Mouse (Mus musculus) heart, embryonic 14.5 days (tissue): ENCODE measurements around the gene Spg11. TPM values are rescaled to one million over a fixed set of nuclear protein-coding genes. Genes with fewer than 3 reads are reported as not detected.

Experiments used
- ATAC-seq: fragments of 200-750 bp; cut with Nextera tagmentation; 2 replicates; pipeline ENCODE4 v1.8.0; 2017; ENCODE audit warnings: low read depth, moderate TSS enrichment; ENCODE audit not compliant: insufficient number of reproducible peaks, insufficient read depth, low FRiP score
- H3K27ac ChIP-seq, 2 experiments: fragments of 200-500 bp in 1 of 2; fragments of 300-500 bp in 1 of 2; sonication (generic) in 1 of 2; replicated peaks in 1 of 2; 2 replicates each; pipeline ENCODE4 v1.5.1; 2012 to 2014; ENCODE audit warnings: low read depth in 2 of 2, low read length in 2 of 2, control low read depth in 1 of 2, mild to moderate bottlenecking in 1 of 2, mixed read lengths in 1 of 2; ENCODE audit not compliant: control insufficient read depth in 1 of 2, insufficient read depth in 1 of 2
- H3K27me3 ChIP-seq: fragments of 300-500 bp; sonication (generic); 2 replicates; pipeline ENCODE4 v1.6.1; 2014; ENCODE audit warnings: mild to moderate bottlenecking, low read length, control low read depth; ENCODE audit not compliant: control insufficient read depth, insufficient read depth
- H3K36me3 ChIP-seq: fragments of 300-500 bp; sonication (generic); 2 replicates; pipeline ENCODE4 v1.6.1; 2014; ENCODE audit warnings: mild to moderate bottlenecking, control low read depth, low read length, mixed read lengths; ENCODE audit not compliant: control insufficient read depth, insufficient read depth
- H3K4me1 ChIP-seq, 2 experiments: fragments of 200-500 bp in 1 of 2; fragments of 300-500 bp in 1 of 2; sonication (generic) in 1 of 2; 2 replicates each; pipeline ENCODE4 v1.6.1; 2012 to 2014; ENCODE audit warnings: low read length in 2 of 2, control low read depth in 1 of 2, mixed read lengths in 1 of 2; ENCODE audit not compliant: control insufficient read depth in 2 of 2, insufficient read depth in 2 of 2
- H3K4me2 ChIP-seq: fragments of 300-500 bp; sonication (generic); 2 replicates; pipeline ENCODE4 v1.6.1; 2014; ENCODE audit warnings: mild to moderate bottlenecking, low read length
- H3K4me3 ChIP-seq, 2 experiments: fragments of 200-500 bp in 1 of 2; fragments of 300-500 bp in 1 of 2; sonication (generic) in 1 of 2; 2 replicates each; pipeline ENCODE4 v1.5.1; 2012 to 2014; ENCODE audit warnings: low read length in 2 of 2, mild to moderate bottlenecking in 2 of 2, control low read depth in 1 of 2, low read depth in 1 of 2, moderate library complexity in 1 of 2; ENCODE audit not compliant: control insufficient read depth in 1 of 2, insufficient read depth in 1 of 2
- H3K9ac ChIP-seq: fragments of 300-500 bp; sonication (generic); 2 replicates; pipeline ENCODE4 v1.6.1; 2014; ENCODE audit warnings: mild to moderate bottlenecking, low read length
- H3K9me3 ChIP-seq: fragments of 300-500 bp; sonication (generic); 2 replicates; pipeline ENCODE4 v1.6.1; 2016; ENCODE audit warnings: low read length, control low read depth; ENCODE audit not compliant: control insufficient read depth
- WGBS: fragments of 180-500 bp; shearing (Covaris S2); extraction: QIAGEN DNeasy Blood & Tissue Kit; methylation state at CpG from one replicate; pipeline ENCODE4 v1.1.7; 2014; 5-methylcytosine and 5-hydroxymethylcytosine counted together
- polyA plus RNA-seq: library from polyadenylated mRNA; unstranded; fragments of >200 nt; fragmentation: Nextera tagmentation; extraction: Ambion mirVana; gene quantifications from 2 replicates; pipeline ENCODE4 v1.2.1, GENCODE M21; 2014

Spg11 gene
- polyA plus RNA-seq, 1 experiment from 2014 or later, result 6.1 TPM

- WGBS, result 25% methylated on average over 6 of the region's 6 CpGs
- Histone ChIP-seq H3K4me1 (peaks cover 8 to 21% of the 10 kb centered on the region in 2 experiments), H3K27ac (peak overlapping the region; percentile 27 to 36; a peak in 1 of 4 replicates), H3K4me2 (no peak overlapping the region), H3K9ac (no peak overlapping the region), H3K9me3 (no peaks in the 10 kb centered on the region), H3K36me3 (no peaks in the 10 kb centered on the region), H3K4me3 (no peak overlapping the region), H3K27me3 (no peaks in the 10 kb centered on the region)
- no peak for ATAC-seq
These were observed 40.2 kb upstream of the Spg11 start for GRCm38 (mm10) chr2:122158362-122158802.

GRCm38 (mm10) chr2:122157561-122157960 is 39.4 kb upstream of the Spg11 start:
- no peaks in the 10 kb centered on the region for H3K9me3 ChIP-seq
- ATAC-seq, result no peak
- peaks cover 4% of the 10 kb centered on the region; the same call in 1 of the 2 replicates for H3K36me3 ChIP-seq
- H3K4me2 ChIP-seq, result no peak overlapping the region
- no peak overlapping the region for H3K27ac ChIP-seq
- no peaks in the 10 kb centered on the region for H3K27me3 ChIP-seq
- H3K4me3 ChIP-seq, result no peak overlapping the region
- H3K4me1 ChIP-seq, result peaks cover 8 to 21% of the 10 kb centered on the region in 2 experiments
- H3K9ac ChIP-seq, result no peak overlapping the region

- Histone ChIP-seq H3K9me3 (no peaks in the 10 kb centered on the region), H3K4me3 (no peak overlapping the region), H3K27ac (no peak overlapping the region), H3K36me3 (peaks cover 14% of the 10 kb centered on the region), H3K4me2 (no peak overlapping the region), H3K4me1 (peaks cover 1 to 13% of the 10 kb centered on the region in 2 experiments), H3K27me3 (no peaks in the 10 kb centered on the region), H3K9ac (no peak overlapping the region)
- ATAC-seq, result no peak
- 92% methylated on average over 4 of the region's 4 CpGs for WGBS
These were observed 38.0 kb upstream of the Spg11 start for GRCm38 (mm10) chr2:122156051-122156700.

- H3K9me3 ChIP-seq, result no peaks in the 10 kb centered on the region
- H3K4me1 ChIP-seq, result peaks cover 0 to 11% of the 10 kb centered on the region in 2 experiments; a peak in 2 of 4 replicates
- no peak overlapping the region for H3K9ac ChIP-seq
- peaks cover 17% of the 10 kb centered on the region for H3K36me3 ChIP-seq
- ATAC-seq, result no peak
- 69% methylated on average over 2 of the region's 2 CpGs for WGBS
- H3K27ac ChIP-seq, result no peak overlapping the region
- H3K4me2 ChIP-seq, result no peak overlapping the region
- H3K4me3 ChIP-seq, result no peak overlapping the region
- H3K27me3 ChIP-seq, result no peaks in the 10 kb centered on the region
These were observed 37.1 kb upstream of the Spg11 start for GRCm38 (mm10) chr2:122155292-122155691.

GRCm38 (mm10) chr2:122154479-122154878 is 36.3 kb upstream of the Spg11 start:
- H3K9me3 ChIP-seq, result no peaks in the 10 kb centered on the region
- no peaks in the 10 kb centered on the region for H3K27me3 ChIP-seq
- H3K4me1 ChIP-seq, result peaks cover 0 to 11% of the 10 kb centered on the region in 2 experiments; a peak in 2 of 4 replicates
- H3K4me2 ChIP-seq, result no peak overlapping the region
- H3K27ac ChIP-seq, result no peak overlapping the region
- no peak overlapping the region for H3K9ac ChIP-seq
- no peak overlapping the region for H3K4me3 ChIP-seq
- 90% methylated on average over 2 of the region's 2 CpGs for WGBS
- peaks cover 17% of the 10 kb centered on the region for H3K36me3 ChIP-seq
- ATAC-seq, result no peak

GRCm38 (mm10) chr2:122153681-122154365 is 35.6 kb upstream of the Spg11 start:
- Histone ChIP-seq H3K36me3 (peaks cover 17% of the 10 kb centered on the region), H3K4me1 (peaks cover 0 to 14% of the 10 kb centered on the region in 2 experiments; a peak in 2 of 4 replicates), H3K9ac (no peak overlapping the region), H3K4me3 (no peak overlapping the region), H3K9me3 (no peaks in the 10 kb centered on the region), H3K4me2 (no peak overlapping the region), H3K27ac (no peak overlapping the region), H3K27me3 (no peaks in the 10 kb centered on the region)
- ATAC-seq, result no peak
- 73% methylated on average over 6 of the region's 7 CpGs for WGBS

GRCm38 (mm10) chr2:122152850-122153249 is 34.7 kb upstream of the Spg11 start:
- WGBS, result 71% methylated on average over 3 of the region's 3 CpGs
- no peaks in the 10 kb centered on the region for H3K27me3 ChIP-seq
- H3K9me3 ChIP-seq, result no peaks in the 10 kb centered on the region
- H3K4me2 ChIP-seq, result no peak overlapping the region
- no peak overlapping the region for H3K27ac ChIP-seq
- H3K9ac ChIP-seq, result no peak overlapping the region
- H3K4me3 ChIP-seq, result no peak overlapping the region
- H3K4me1 ChIP-seq, result peaks cover 0 to 11% of the 10 kb centered on the region in 2 experiments; a peak in 1 of 4 replicates
- peaks cover 17% of the 10 kb centered on the region for H3K36me3 ChIP-seq
- ATAC-seq, result no peak
